Mouse (Mus musculus): Measurements from ENCODE around the gene Rgs12.

Gene Rgs12

GRCm38 (mm10) chr5:35079101-35079500 lies 129.9 kb downstream of the Rgs12 start:
- DNase-seq (ENCODE audit: low spot score in 2 of 2) = no peak

- DNase-seq (ENCODE audit: low spot score in 2 of 2) = no peak
Observed at GRCm38 (mm10) chr5:35084913-35085312, 135.7 kb downstream of the Rgs12 start.

DNA sequence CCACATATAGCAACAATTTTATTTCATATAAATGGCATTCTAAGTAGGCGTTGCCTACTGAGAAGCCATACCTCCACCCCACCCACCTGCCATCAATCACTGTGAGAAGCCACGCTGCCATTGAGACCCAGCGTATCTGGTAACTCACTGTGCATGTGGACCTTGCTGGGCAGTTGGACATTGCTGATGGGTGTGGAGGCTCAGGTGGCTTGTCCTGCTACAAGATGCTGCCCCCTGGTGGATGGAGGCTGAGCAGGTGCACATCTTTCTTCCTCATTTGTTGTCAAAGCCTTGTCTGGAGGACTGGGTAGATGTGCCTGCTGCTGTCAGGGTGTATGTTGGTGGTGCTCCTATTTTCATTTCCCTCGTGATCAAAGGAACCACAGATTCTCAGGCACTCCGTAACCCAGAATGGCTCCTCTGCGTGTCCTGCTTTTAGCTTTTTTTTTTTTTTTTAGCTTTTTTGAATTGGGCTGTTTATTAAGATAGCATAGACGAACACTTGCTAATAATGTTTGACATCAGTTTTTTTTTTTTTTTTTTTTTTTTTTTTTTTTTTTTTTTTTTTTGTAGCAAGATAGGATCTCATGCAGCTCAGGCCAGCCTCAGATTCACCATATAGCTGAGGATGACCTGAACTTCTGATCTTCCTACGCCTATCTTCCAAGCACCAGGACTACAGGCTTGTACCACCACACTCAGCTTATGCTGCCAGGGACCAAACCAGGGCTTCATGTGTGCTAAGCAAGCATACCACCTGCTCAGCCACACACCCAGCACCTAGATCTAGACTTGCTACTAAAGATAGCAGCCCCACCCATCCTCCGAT lies 139.8 kb downstream of the Rgs12 start:
- DNase-seq (ENCODE audit: low spot score in 2 of 2) = peak in 1 of 2 experiments; percentile 42

All from frontal cortex, postnatal 14 days (tissue).